Mouse (Mus musculus): Measurements from ENCODE around the gene Rad1. TPM values are rescaled to one million over a fixed set of nuclear protein-coding genes. Genes with fewer than 3 reads are reported as not detected.
"Not testable (repeated sequence)": the region's sequence is repeated elsewhere in the genome, so short reads cannot be mapped to it uniquely, and the experiment has no call there.

Rad1 gene
- polyA plus RNA-seq, 1 experiment from 2014 or later, result 42.9 TPM

DNA sequence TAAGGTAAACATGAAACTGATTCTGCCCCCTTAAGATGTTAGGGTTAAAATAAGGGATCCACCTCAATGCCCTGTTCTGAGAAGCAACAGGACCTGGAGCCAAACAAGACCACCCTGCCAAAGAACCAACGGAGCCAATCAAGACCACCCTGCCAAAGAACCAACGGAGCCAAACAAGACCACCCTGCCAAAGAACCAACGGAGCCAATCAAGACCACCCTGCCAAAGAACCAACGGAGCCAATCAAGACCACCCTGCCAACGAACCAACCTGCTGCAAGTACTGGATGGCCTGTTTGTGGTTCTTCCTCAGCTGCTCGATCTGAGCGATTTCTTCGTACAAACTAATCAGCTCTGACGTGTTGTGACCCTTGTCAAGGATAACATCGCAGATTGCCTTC is 47.5 kb downstream of the Rad1 start:
- H3K27ac ChIP-seq; H3K4me3 ChIP-seq (replicated peaks); H3K9ac ChIP-seq; H3K4me1 ChIP-seq; H3K36me3 ChIP-seq (replicated peaks); H3K9me3 ChIP-seq; H3K4me2 ChIP-seq; H3K27me3 ChIP-seq; ATAC-seq (ENCODE audit: low FRiP score): not testable (repeated sequence)
- 93% methylated on average over 10 of the region's 10 CpGs for WGBS

DNA sequence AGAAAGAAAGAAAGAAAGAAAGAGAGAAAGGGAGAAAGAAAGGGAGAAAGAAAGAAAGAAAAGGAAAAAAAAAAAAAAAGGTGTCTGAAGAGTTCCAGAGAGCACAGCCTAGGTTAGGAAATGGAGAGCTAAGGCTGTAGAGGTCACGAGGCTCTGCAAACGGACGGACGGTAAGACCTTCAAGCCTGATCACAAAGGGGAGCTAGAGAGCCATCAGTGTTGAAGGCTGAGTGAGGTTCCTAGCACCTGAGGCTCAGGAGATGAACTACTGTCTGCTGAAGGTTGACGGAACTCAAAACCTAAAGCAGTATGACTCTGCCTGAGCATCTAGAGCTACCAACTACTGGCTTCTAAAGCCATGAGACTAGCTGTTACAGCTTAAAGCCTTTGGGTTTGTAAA is 48.8 kb downstream of the Rad1 start:
- WGBS, result 85% methylated on average over 5 of the region's 5 CpGs
- ATAC-seq (ENCODE audit: low FRiP score), result no peak
- no peak overlapping the region for H3K27ac ChIP-seq
- no peak overlapping the region for H3K4me3 ChIP-seq (replicated peaks)
- peaks cover 2% of the 10 kb centered on the region; the same call in 1 of the 2 replicates for H3K4me1 ChIP-seq
- H3K36me3 ChIP-seq (replicated peaks), result no peaks in the 10 kb centered on the region
- H3K27me3 ChIP-seq, result no peaks in the 10 kb centered on the region
- H3K9ac ChIP-seq, result no peak overlapping the region
- no peaks in the 10 kb centered on the region for H3K9me3 ChIP-seq
- H3K4me2 ChIP-seq, result no peak overlapping the region

DNA sequence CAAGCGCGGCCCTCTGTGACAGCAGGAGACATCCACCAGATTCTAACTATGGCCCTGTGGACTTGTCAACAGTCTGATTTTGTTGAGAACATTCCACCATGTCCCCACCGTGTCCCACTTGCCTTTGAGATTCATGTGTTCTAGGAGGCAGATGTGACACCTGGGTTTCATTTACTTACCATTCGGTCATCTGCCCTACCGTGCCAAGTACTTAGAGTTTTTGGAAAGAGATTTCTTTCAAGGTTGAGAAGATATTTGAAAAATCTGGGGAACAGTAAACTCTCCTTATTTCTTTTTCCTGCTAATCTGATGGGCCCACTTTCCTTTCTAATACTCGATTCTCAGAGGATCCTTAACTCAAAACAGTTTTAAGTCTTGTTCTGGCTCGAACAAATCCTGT is 50.2 kb downstream of the Rad1 start:
- Histone ChIP-seq H3K9me3 (no peaks in the 10 kb centered on the region), H3K27me3 (no peaks in the 10 kb centered on the region), H3K27ac (no peak overlapping the region), H3K4me1 (peaks cover 6% of the 10 kb centered on the region), H3K4me3 (replicated peaks) (no peak overlapping the region), H3K9ac (no peak overlapping the region), H3K4me2 (no peak overlapping the region), H3K36me3 (replicated peaks) (no peaks in the 10 kb centered on the region)
- whole genome bisulfite sequencing, result 87% methylated on average over 7 of the region's 7 CpGs
- ATAC-seq (ENCODE audit: low FRiP score), result no peak

DNA sequence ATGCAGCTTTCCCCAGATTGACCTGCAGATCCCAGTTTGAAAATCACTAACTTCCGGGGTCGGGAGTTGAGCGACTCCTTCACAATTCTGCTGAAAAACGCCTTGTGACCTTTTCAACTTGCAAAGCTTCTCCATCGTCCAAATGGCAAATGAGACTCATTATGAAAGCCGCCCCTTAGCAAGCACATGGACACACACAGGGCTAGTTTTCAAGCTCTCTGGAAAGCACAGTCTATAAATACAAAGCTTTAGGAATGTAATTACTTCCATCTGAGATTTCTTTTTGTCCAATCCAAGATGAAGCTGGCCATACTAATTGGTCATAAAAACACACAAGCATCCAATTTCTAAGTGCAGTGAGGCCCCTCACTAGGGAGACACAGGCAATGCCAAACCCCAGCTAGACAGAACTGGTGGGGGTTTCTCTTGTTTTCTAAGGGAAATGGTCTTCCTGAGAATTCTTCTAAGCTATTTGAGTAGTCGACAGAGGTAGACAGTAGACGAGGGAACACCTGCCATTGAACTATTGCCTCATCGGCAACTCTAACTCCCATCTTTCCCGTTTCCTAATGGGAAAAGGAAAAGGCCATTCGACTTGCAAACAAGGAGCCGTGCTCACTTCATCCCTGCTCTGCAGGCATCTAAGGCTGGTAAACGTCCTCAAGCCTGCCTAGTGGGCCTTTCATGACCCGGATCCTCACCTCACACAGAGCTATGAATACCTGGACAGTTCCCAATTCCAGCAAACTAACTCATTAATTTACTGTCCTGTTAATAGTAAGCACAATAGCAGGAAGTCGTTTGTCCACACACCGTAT is 54.7 kb downstream of the Rad1 start:
- Histone ChIP-seq H3K4me1 (peaks cover 9% of the 10 kb centered on the region; the same call in 1 of the 2 replicates), H3K27me3 (no peaks in the 10 kb centered on the region), H3K4me3 (replicated peaks) (no peak overlapping the region), H3K9me3 (no peaks in the 10 kb centered on the region), H3K27ac (no peak overlapping the region), H3K4me2 (no peak overlapping the region), H3K36me3 (replicated peaks) (no peaks in the 10 kb centered on the region), H3K9ac (no peak overlapping the region)
- 69% methylated on average over 16 of the region's 16 CpGs for WGBS
- ATAC-seq (ENCODE audit: low FRiP score), result no peak

Other genes with a start within 250 kb of the Rad1 start
- gene Gm21973, start 160.6 kb upstream of the Rad1 start, polyA plus RNA-seq (2016; fragmentation: Nextera tagmentation; extraction: Ambion mirVana), result not detected in 2 replicates
- not detected in 2 replicates for gene Agxt2, start 127.5 kb upstream of the Rad1 start, polyA plus RNA-seq (2016; fragmentation: Nextera tagmentation; extraction: Ambion mirVana)
- 15.7 and 16.2 TPM in 2 replicates for gene Dnajc21, start 15.5 kb upstream of the Rad1 start, polyA plus RNA-seq (2016; fragmentation: Nextera tagmentation; extraction: Ambion mirVana)
- 128 TPM in 2 replicates for gene Brix1, start 71 bp upstream of the Rad1 start, polyA plus RNA-seq (2016; fragmentation: Nextera tagmentation; extraction: Ambion mirVana)
- gene Ttc23l, start 72.7 kb downstream of the Rad1 start, polyA plus RNA-seq (2016; fragmentation: Nextera tagmentation; extraction: Ambion mirVana), result not detected in 2 replicates
- gene Rai14, start 228.6 kb downstream of the Rad1 start, polyA plus RNA-seq (2016; fragmentation: Nextera tagmentation; extraction: Ambion mirVana), result 55.1 and 59.8 TPM in 2 replicates

All from forebrain, embryonic 12.5 days (tissue).